8 mouse cellular contexts compared by ENCODE assay signal in the genomic region with DNA sequence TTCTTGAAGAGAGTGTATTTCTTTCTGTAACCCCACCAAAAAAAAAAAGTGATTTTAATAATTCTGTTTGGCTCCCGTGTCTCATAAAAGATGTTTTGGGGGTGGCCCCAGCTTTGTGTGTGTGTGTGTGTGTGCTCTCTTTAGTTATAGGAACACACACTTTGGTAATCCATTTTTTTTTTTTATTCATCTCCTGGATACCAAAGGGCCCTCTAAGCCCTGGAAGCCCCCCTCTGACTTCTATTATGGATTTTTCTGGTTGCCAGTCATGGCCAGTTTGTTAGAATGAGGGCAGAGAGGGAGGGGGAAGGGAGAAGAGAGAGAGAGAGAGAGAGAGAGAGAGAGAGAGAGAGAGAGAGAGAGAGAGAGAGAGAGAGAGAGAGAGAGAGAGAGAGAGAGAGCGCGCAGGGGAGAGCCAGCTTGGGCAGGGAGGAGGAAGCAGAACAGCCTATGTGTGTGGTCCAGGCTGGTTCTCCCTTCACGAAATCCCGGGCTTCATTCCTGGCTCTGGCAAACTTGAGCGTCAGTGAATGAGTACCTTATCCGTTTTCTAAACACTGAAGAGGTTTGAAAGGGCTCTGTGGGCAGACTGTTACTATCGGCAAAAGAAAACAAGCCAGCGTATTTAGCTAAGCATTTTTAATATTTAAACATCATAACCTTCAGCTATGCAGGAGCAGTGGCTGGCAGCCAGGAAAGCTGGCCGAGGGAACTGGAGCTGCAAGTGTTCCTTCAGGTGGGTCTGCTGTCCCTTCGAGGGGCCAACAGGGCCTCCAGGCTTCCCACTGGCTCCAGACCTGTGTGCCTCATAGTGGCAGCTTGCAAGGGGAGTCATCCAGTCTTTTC.
A peak's percentile ranks its signal among the peaks of the same experiment; 100 is the strongest.
DNase-seq lines count a peak whose midpoint lies in the region; ATAC-seq and TF ChIP-seq lines count a peak whose summit lies in the region.

No protein-coding gene starts in this region.

- no peaks in the 10 kb centered on the region for H3K27me3 ChIP-seq in liver, embryonic 11.5 days (replicated peaks; ENCODE audit: control insufficient read depth, insufficient read depth, low read length)
- no peaks in the 10 kb centered on the region for H3K27me3 ChIP-seq in liver, postnatal 0 days (ENCODE audit: insufficient read depth, low read length)
- H3K27me3 ChIP-seq in stomach, embryonic 14.5 days (ENCODE audit: control insufficient read depth, insufficient read depth, low read length), result no peaks in the 10 kb centered on the region

- H3K9ac ChIP-seq in liver, embryonic 11.5 days (ENCODE audit: low read depth, low read length), result 0 out of 2 replicates have a peak overlapping the region, but pooled peaks have one; percentile 40
- no peak overlapping the region for H3K9ac ChIP-seq in liver, postnatal 0 days (replicated peaks)
- H3K9ac ChIP-seq in stomach, embryonic 14.5 days (replicated peaks; ENCODE audit: low read depth, low read length), result no peak overlapping the region

- TF ChIP-seq CTCF in liver, postnatal 0 days (IDR thresholded peaks at IDR 0.05; ENCODE audit: low read depth), result no peak

- DNase-seq in liver, embryonic 11.5 days (ENCODE audit: low spot score), result no peak
- no peak for DNase-seq in liver, postnatal 0 days
- DNase-seq in embryo, embryonic 10.5 days (ENCODE audit: low spot score), result peak; percentile 76
- DNase-seq in heart, postnatal 4 days, result peak; percentile 33
- DNase-seq in layer of hippocampus, adult 18-20 months (ENCODE audit: low spot score in 2 of 2), result peak; percentile 16 to 39
- DNase-seq in lung, postnatal 25 days (ENCODE audit: low spot score), result peak; percentile 65

- ATAC-seq in liver, embryonic 11.5 days (replicated peaks; ENCODE audit: low FRiP score), result no peak
- ATAC-seq in liver, postnatal 0 days, result no peak
- ATAC-seq in stomach, embryonic 14.5 days (ENCODE audit: insufficient number of reproducible peaks, insufficient read depth, low FRiP score, low read depth), result peak; percentile 76
- no peak for ATAC-seq in megakaryocyte-erythroid progenitor cell, adult 5-6 weeks (replicated peaks; ENCODE audit: low FRiP score, low TSS enrichment, poor library complexity, severe bottlenecking)

- peaks cover 24% of the 10 kb centered on the region for H3K4me1 ChIP-seq in liver, embryonic 11.5 days (replicated peaks; ENCODE audit: control insufficient read depth, insufficient read depth, low read length)
- H3K4me1 ChIP-seq in liver, postnatal 0 days (ENCODE audit: insufficient read depth), result peaks cover 2% of the 10 kb centered on the region; the same call in 1 of the 2 replicates
- peaks cover 41% of the 10 kb centered on the region for H3K4me1 ChIP-seq in stomach, embryonic 14.5 days (ENCODE audit: control insufficient read depth, insufficient read depth, low read length)

- peak overlapping the region; percentile 59 for H3K27ac ChIP-seq in liver, embryonic 11.5 days (ENCODE audit: low read depth, low read length)
- H3K27ac ChIP-seq in liver, postnatal 0 days (ENCODE audit: low read depth), result no peak overlapping the region
- H3K27ac ChIP-seq in stomach, embryonic 14.5 days (ENCODE audit: low read length), result peak overlapping the region; percentile 72

- no peak overlapping the region for H3K4me3 ChIP-seq in liver, embryonic 11.5 days (ENCODE audit: low read depth, low read length)
- no peak overlapping the region for H3K4me3 ChIP-seq in liver, postnatal 0 days (ENCODE audit: low read depth, low read length)
- no peak overlapping the region for H3K4me3 ChIP-seq in stomach, embryonic 14.5 days (ENCODE audit: low read depth, low read length)

- TF ChIP-seq EP300 in liver, postnatal 0 days (IDR thresholded peaks at IDR 0.05; ENCODE audit: low read depth), result no peak

- H3K36me3 ChIP-seq in liver, embryonic 11.5 days (ENCODE audit: control insufficient read depth, insufficient read depth, low read length), result no peaks in the 10 kb centered on the region
- no peaks in the 10 kb centered on the region for H3K36me3 ChIP-seq in liver, postnatal 0 days (replicated peaks; ENCODE audit: insufficient read depth, low read length)
- no peaks in the 10 kb centered on the region for H3K36me3 ChIP-seq in stomach, embryonic 14.5 days (ENCODE audit: control insufficient read depth, insufficient read depth, low read length)

- 39% methylated on average over 11 of the region's 11 CpGs for WGBS in liver, embryonic 11.5 days
- WGBS in liver, postnatal 0 days (ENCODE audit: insufficient replicate concordance), result 37% methylated on average over 11 of the region's 11 CpGs
- 7% methylated on average over 11 of the region's 11 CpGs for WGBS in stomach, embryonic 14.5 days

- H3K4me2 ChIP-seq in liver, embryonic 11.5 days, result peak overlapping the region; percentile 7; the same call in 1 of the 2 replicates
- H3K4me2 ChIP-seq in liver, postnatal 0 days (ENCODE audit: low read depth, low read length), result no peak overlapping the region
- H3K4me2 ChIP-seq in stomach, embryonic 14.5 days (replicated peaks; ENCODE audit: low read depth, low read length), result peak overlapping the region; percentile 29

- no peaks in the 10 kb centered on the region for H3K9me3 ChIP-seq in liver, embryonic 11.5 days (ENCODE audit: control insufficient read depth, low read length)
- H3K9me3 ChIP-seq in liver, postnatal 0 days (ENCODE audit: low read length), result no peaks in the 10 kb centered on the region; the same call in 1 of the 2 replicates
- peaks cover 3% of the 10 kb centered on the region; the same call in 1 of the 2 replicates for H3K9me3 ChIP-seq in stomach, embryonic 14.5 days (ENCODE audit: control insufficient read depth, low read depth, low read length)

Comparison
In these comparisons a context has a peak if more than half of its experiments do, and no peak if none do; other contexts are left out.
1. DNase-seq: peak in embryo, embryonic 10.5 days (single experiment), heart, postnatal 4 days (single experiment), layer of hippocampus, adult 18-20 months (2 of 2) and lung, postnatal 25 days (single experiment); none in liver, embryonic 11.5 days (single experiment) and liver, postnatal 0 days (single experiment).